Mouse (Mus musculus): ENCODE data around the gene Fam111a. TPM values are rescaled to one million over a fixed set of nuclear protein-coding genes. Genes with fewer than 3 reads are reported as not detected.

The Fam111a gene
- total RNA-seq, 2 experiments from 2014 or later = 5.8 to 7.3 TPM

GRCm38 (mm10) chr19:12550005-12550942 lies 4.7 kb downstream of the Fam111a start:
- no peak for DNase-seq
- intact Hi-C loops (cut with DNase I) = no loop called here

GRCm38 (mm10) chr19:12556293-12556692 lies 10.8 kb downstream of the Fam111a start:
- no peak for DNase-seq
- intact Hi-C loops (cut with DNase I) = no loop called here

GRCm38 (mm10) chr19:12558219-12558618 lies 12.7 kb downstream of the Fam111a start:
- intact Hi-C loops (cut with DNase I) = no loop called here
- DNase-seq = no peak

DNA sequence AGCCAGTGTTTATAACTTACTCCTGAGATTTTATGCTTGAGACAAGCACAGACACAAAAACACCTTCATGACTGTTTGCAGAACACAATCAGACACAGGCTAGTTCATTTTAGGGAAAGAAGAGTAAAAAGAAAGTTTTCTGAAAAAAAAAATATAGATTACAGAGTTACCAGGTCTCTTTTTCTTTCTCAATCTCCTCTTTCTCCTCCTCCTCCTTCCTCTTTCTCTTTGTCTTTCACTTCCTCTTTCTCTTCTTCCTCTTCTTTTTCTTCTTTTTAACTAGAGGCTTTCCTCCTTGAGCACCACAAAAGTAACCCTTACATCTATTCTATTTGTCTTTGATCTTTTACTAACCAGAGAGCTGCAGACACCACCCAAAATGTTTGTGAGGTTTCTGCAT lies 18.7 kb downstream of the Fam111a start:
- DNase-seq = no peak

GRCm38 (mm10) chr19:12567011-12567410 lies 21.5 kb downstream of the Fam111a start:
- intact Hi-C loops (cut with DNase I) = no loop called here
- DNase-seq = no peak

More for the DNA sequence above, 18.7 kb downstream of the Fam111a start:
- intact Hi-C loops (cut with DNase I) = no loop called here

DNA sequence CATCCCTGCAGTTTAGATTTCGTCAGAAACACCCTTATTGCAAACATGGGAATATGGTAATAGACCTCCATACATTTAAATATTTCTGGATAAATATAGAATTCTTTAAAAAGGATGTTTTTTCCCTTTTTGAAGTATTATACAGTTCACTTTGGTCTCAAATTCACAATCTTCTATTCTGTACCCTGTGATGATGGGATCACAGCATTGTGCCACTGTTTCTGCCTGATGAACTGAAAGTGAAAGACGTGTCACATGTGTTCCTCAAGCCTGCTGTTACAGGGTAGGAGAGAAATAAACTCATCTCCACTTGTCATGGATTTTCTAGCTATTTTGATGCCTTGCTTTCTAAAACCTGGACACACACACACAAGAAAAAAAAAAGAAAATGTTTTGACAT lies 25.3 kb downstream of the Fam111a start:
- no peak for DNase-seq
- intact Hi-C loops (cut with DNase I) = loop anchor here (5.0 kb wide), 1 partner anchor 226 kb away; the partner anchor contains the start of genes Lpxn and Zfp91

DNA sequence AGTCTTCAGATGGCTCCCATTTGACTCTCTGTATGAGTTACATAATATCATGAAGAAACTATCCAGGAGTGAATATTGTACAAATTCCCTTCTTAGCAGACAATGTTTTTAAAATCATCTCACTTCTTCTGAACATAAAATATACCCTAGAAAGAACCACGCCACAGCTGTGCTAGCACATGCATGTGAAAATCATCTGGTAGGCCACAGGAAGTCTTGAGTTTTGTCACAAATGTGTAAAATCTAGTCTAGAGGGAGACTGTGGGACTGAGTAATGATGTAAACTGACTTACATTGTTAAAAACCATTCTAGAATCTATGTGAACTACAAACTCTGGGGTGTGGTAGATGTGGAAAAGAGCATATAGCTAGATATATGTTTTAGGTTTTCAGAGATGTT lies 26.1 kb downstream of the Fam111a start:
- DNase-seq = no peak
- intact Hi-C loops (cut with DNase I) = loop anchor here (5.0 kb wide), 1 partner anchor 226 kb away; the partner anchor contains the start of genes Lpxn and Zfp91

GRCm38 (mm10) chr19:12572614-12573265 lies 27.2 kb downstream of the Fam111a start:
- DNase-seq = no peak
- intact Hi-C loops (cut with DNase I) = loop anchor here (5.0 kb wide), 1 partner anchor 225 kb away; the partner anchor contains the start of genes Lpxn and Zfp91

DNA sequence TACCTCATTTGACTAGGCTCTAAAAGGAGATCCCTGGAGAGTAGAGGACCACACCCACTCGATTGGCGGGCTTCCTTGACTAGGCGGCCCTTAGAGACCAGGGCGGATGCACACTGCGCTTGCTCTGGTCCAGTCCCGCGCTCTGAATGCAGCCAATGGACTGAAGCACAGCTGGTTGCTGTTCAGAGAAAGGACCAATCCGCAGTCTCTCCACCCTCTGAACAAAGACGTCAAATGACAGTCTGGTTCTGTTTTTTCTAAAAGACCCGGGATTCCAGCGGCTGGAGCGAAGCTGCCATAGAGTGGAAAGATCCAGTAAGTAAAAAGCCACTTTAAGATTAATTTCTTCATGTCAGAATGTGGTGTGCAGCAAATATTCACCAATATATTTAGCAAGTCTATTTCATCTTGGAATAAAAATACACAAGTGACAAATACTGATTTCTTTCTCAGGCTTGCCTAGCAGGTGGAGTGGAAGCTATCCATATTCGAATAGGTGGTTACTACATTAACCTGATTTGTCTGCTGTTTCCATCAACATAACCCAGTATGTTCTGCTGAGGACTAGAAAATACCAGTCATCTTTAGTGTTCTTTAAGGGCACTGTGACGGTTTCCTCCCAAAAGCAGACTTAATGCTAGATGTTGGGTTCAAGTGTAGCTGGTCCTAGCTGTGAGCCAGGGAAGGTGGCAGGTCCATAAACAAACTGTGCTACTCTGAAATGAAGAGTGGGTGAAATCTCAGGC lies 27.9 kb downstream of the Fam111a start:
- intact Hi-C loops (cut with DNase I) = loop anchor here (5.0 kb wide), 1 partner anchor 224 kb away; the partner anchor contains the start of genes Lpxn and Zfp91

DNA sequence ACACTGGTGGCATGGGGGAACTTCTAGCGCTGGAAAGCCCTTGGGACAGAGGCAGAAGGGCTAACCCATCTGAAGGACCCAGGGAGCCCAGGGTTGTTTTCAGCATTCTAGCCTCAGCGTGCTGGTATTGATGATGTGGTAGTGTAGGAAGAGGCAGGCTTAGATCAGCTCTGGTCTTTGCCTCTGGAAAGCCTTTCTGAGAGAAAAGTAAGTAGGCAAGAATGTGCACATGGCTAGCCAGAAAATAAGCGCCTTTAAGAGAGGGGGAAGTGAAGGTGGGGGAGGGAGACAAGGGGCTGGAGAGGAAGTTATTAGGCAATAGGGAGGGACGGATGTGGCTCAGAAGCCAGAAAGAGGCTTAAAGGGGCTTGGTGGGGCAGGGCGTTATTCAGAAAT lies 28.5 kb downstream of the Fam111a start:
- peak in 1 of 2 experiments; percentile 27 for DNase-seq
- intact Hi-C loops (cut with DNase I) = loop anchor here (5.0 kb wide), 1 partner anchor 223 kb away; the partner anchor contains the start of genes Lpxn and Zfp91

More for the DNA sequence above, 27.9 kb downstream of the Fam111a start:
- peak; percentile 89 to 91 for DNase-seq

DNA sequence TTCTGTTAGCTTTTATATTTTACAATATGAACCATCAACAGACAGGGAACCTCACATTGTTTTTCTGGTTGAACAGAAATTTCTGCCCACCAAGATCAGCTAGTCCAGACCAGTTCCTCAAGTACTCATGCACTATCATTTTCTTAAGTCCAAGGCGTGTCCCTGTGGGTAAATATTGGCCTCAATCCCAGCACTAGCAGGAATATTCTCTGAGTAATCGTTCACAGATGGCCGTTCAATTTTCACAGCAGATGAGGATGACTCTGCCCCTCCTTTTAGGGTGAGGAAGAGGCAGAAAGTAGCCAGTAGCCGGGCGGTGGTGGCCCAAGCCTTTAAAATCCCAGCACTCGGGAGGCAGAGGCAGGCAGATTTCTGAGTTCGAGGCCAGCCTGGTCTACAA lies 29.6 kb downstream of the Fam111a start:
- DNase-seq = no peak
- intact Hi-C loops (cut with DNase I) = no loop called here

DNA sequence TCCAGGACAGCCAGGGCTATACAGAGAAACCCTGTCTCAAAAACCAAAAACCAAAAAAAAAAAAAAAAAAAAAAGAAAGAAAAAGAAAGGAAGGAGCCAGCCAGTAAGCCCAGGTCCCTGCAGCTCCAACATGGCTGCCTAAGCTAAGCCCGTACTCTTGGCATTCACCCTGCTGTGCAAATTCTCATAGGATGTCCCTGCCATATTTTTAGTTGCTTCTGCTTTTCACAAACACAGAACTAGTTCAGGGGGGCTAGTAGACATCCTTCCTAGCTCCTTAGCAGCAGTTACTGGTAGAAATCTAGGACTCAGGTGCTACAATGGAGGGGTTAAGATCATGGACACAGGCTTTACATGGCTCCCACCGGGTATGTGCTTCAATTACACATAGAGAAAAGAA lies 30.0 kb downstream of the Fam111a start:
- no peak for DNase-seq
- intact Hi-C loops (cut with DNase I) = no loop called here

DNA sequence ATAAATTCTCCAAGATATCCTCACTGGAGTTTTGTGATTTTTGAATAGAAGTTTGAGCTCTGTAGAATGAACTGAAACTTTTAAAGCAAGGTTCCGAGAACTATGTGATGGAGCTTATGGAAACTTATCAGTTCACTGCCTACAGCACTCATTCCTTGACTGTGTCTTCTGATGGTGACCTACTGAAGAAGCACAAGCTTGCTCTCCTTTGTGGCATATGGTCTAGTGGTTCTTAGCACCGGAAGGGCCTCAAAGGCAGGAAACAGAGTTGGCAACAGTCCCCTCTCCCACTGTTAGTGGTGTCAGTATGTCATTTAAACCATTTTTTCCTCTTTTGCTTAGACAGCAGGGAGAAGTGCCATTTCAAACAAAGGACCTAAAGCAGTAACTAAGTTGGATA lies 31.1 kb downstream of the Fam111a start:
- no peak for DNase-seq
- intact Hi-C loops (cut with DNase I) = loop anchor here (2.0 kb wide), 1 partner anchor 14 kb away; no protein-coding TSS in a partner anchor

DNA sequence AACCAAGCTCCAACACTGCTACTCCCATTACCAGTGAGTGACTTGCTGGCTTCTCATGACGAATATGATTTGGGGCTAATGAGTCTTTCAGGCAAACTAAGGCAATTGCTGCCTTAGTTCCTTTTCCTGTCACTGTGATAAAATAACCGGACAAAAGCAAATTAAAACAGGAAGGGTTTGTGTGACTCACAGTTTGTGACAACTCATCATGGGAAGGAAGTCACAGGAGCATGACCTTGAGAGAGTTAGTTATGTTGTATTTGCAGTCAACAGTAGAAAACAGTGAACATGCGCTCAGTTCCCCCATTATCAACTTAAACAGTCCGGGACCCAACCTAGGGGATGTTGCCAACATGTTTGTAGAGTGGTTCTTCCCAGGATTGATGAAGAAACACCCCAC lies 39.8 kb downstream of the Fam111a start:
- intact Hi-C loops (cut with DNase I) = no loop called here
- DNase-seq = no peak

GRCm38 (mm10) chr19:12591908-12592307 lies 46.4 kb downstream of the Fam111a start:
- intact Hi-C loops (cut with DNase I) = loop anchor here (1.0 to 10.0 kb wide), 5 partner anchors 15 to 157 kb away; no protein-coding TSS in a partner anchor

GRCm38 (mm10) chr19:12595135-12595529 lies 49.6 kb downstream of the Fam111a start:
- intact Hi-C loops (cut with DNase I) = loop anchor here (5.0 to 10.0 kb wide), 4 partner anchors 127 to 222 kb away; partner anchors contain the start of genes Lpxn and Zfp91
- DNase-seq = no peak

More at GRCm38 (mm10) chr19:12591908-12592307, 46.4 kb downstream of the Fam111a start:
- DNase-seq = peak; percentile 64 to 78

DNA sequence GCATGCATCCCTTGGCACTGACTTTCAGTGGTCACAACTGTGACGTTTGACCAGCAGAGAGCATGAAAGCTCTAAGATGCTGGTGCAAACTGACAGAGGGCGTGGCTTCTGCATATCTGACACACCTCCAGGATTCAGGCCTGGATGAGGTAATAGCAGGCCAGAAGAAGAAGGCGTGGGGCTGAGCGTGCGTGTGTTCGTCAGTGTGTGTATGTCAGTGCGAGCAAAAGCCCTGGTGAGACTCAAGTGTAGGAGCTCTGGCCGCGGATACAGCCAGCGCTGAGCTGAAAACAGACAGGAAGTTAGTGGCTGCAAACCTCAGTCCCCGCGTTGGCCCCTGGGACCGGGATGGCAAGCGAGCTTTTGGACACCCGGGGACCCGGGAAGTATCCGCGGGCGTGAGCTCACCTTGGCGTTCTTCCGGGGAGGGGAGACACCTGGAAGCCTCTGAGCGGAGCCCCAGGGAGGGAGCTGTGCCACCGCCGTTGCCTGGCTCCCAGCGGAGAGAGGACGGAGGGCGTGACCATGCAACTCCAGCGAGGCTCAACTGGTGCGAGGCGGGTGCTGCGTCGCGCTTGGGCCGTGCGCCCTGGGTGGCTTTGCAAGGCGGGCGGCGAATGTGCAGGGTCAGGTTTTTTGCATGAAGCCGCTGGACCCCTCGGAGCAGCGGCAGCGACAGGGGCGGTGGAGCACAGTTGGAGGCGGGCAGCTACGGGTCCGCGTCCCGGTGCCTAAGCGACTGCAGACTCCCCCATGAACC lies 50.2 kb downstream of the Fam111a start:
- intact Hi-C loops (cut with DNase I) = loop anchor here (5.0 to 10.0 kb wide), 4 partner anchors 127 to 222 kb away; partner anchors contain the start of genes Lpxn and Zfp91
- DNase-seq = peak; percentile 49 to 57

DNA sequence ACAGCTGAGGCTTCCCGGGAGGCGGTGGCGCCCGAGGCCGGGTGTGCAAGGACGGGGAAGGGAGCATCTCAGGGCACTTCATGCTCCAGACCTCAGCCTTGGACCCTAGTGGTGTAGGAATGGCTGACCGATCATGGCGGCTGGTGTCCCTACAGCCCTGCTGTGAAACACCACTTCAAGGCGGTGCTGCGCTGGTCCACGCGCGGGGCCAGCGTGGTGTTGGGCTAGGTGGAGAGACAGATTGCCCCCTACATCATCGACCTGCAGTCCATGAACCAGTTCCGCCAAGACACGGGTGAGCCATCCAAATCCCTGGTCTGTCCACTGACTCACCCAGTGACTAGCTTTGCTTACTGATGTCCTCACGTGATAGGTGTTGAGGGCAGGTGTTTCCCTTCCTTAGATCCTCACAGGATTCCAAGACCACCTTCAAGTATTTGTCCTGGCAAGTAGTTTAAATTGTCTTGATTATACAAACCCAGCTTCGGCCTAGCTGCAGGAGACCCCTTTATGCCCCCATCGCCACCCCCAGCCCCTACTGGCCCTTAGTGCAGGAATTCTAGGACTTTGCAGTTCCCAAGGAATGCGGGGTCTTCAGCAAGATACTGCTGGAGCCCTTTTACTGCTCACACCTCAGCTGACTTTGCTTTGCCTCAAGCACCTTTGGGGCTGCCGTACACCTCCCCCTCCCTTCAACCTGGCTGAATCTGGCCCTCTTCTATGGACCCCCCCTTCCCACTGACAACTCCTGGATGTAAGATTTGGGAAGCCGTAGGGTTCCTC lies 50.9 kb downstream of the Fam111a start:
- intact Hi-C loops (cut with DNase I) = loop anchor here (5.0 to 10.0 kb wide), 4 partner anchors 126 to 221 kb away; partner anchors contain the start of genes Lpxn and Zfp91
- DNase-seq = no peak

All from heart, postnatal 14 days (tissue).